Mouse (Mus musculus) CD4-positive helper T cell, adult 2 months (primary cell): ENCODE measurements around the gene Prss54.

Source experiments
- DNase-seq: peaks from one replicate; pipeline ENCODE4 v3.0.0-alpha.2; 2012; ENCODE audit warnings: low read depth, missing footprints, low spot score

Gene Prss54

GRCm38 (mm10) chr8:95551577-95551976 lies 24.6 kb downstream of the Prss54 start:
- no peak for DNase-seq

- DNase-seq, result no peak
Measured at GRCm38 (mm10) chr8:95549871-95550829, 26.0 kb downstream of the Prss54 start.

- no peak for DNase-seq
Measured at GRCm38 (mm10) chr8:95547931-95548330, 28.2 kb downstream of the Prss54 start.

- no peak for DNase-seq
Measured at GRCm38 (mm10) chr8:95546986-95547385, 29.2 kb downstream of the Prss54 start.

- DNase-seq, result no peak
Measured at GRCm38 (mm10) chr8:95545815-95546214, 30.3 kb downstream of the Prss54 start.

- DNase-seq, result no peak
Measured at GRCm38 (mm10) chr8:95543065-95543464, 33.1 kb downstream of the Prss54 start.

- no peak for DNase-seq
Measured at GRCm38 (mm10) chr8:95542191-95542590, 33.9 kb downstream of the Prss54 start.

- no peak for DNase-seq
Measured at GRCm38 (mm10) chr8:95539487-95539886, 36.7 kb downstream of the Prss54 start.

GRCm38 (mm10) chr8:95533584-95534387 lies 42.4 kb downstream of the Prss54 start, which contains the start of gene Ccdc113:
TSS of gene Ccdc113 (plus strand) at chr8:95534085.
- DNase-seq, result peak; percentile 23

GRCm38 (mm10) chr8:95532206-95532605 lies 43.9 kb downstream of the Prss54 start:
- no peak for DNase-seq

- no peak for DNase-seq
Measured at GRCm38 (mm10) chr8:95528750-95529310, 47.3 kb downstream of the Prss54 start.

- DNase-seq, result no peak
Measured at GRCm38 (mm10) chr8:95528194-95528593, 47.9 kb downstream of the Prss54 start.

- no peak for DNase-seq
Measured at GRCm38 (mm10) chr8:95523991-95524390, 52.1 kb downstream of the Prss54 start.

- DNase-seq, result no peak
Measured at GRCm38 (mm10) chr8:95516928-95517327, 59.2 kb downstream of the Prss54 start.

- no peak for DNase-seq
Measured at GRCm38 (mm10) chr8:95513219-95513618, 62.9 kb downstream of the Prss54 start.

- DNase-seq, result no peak
Measured at GRCm38 (mm10) chr8:95512257-95512656, 63.9 kb downstream of the Prss54 start.
